Mouse (Mus musculus): Measurements from ENCODE around the gene Tspo2.

Gene Tspo2

DNA sequence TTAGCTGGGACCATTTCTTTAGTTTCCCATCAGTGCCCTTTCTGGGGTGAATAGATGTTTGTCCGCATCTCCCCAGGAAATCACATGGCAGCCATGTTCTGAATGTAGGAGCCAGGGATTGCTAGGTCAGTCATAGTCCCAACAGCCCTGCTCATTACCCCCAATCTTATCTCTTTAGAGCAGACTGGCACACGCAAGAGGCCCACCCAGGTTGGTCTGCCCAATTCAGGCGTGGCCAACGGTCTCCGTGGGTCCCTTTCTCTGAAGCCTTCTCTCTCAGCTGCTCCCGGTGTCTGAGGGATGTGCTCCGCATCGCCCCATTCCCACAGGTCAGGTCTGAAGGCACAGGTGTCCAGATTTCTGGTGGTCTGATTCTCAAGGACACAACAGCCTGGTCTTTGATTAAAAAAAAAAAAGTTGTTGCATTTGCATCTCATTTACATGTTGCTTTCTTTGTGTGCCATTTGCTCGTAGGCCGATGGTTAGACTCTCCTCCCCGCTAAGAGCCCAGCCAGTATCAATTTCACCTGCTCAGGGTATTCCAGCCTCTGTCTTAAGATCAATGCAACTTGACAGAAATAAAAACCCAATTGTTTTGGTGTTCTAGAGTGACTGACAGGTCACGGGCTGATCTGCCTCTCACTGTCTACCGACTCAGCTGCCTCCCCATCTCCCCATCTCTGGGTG is 513 bp downstream of the Tspo2 start:
- no peak for DNase-seq (ENCODE audit: low read depth, low spot score)

DNA sequence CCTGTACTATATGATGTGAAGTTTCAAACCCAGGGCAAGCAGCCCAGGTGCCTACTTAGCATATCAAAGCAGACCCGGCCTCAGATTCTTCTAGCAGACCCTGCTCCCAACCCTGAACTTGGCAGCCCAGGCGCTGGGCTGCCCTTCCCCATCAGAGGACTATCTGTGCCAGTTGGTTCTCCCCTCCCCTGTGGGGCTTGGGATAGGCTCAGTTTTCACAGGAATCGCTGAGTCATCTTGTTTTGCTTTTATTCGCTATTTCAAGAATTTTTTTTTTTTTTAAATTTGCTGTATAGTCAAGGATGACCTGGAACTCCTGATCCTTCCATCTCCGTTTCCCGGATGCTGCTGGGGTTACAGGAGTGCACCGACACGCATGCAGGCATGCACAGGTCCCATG is 3.6 kb downstream of the Tspo2 start:
- peak; percentile 27 for DNase-seq (ENCODE audit: low read depth, low spot score)

DNA sequence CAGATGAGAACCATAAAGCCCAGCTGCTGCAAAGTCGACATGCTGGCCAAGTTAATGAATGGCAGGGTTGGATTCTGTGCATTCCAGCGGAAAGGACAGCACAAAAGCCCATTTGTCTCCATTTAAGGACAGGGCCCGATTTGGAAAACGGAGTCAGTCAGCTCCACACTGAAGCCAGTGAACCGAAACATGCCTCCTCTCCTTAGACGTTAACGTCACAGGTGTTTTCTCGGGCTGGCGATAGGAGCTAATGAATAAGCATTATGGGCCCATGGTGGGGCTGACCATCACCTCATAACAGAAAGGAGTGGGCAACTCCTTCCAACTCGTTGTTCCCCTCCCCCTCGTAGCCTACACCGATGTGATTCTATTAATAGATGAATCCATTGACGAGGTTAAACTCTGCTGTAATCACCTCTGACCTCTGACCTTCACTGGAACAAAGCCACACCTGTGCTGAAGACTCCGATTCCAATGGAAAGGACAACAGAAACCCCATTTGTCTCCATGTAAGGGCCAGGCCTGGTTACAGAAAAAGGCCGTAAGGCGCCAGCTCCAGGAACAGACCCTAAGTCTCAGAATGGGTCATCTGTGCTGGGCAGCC is 7.7 kb downstream of the Tspo2 start:
- no peak for DNase-seq (ENCODE audit: low read depth, low spot score)

DNA sequence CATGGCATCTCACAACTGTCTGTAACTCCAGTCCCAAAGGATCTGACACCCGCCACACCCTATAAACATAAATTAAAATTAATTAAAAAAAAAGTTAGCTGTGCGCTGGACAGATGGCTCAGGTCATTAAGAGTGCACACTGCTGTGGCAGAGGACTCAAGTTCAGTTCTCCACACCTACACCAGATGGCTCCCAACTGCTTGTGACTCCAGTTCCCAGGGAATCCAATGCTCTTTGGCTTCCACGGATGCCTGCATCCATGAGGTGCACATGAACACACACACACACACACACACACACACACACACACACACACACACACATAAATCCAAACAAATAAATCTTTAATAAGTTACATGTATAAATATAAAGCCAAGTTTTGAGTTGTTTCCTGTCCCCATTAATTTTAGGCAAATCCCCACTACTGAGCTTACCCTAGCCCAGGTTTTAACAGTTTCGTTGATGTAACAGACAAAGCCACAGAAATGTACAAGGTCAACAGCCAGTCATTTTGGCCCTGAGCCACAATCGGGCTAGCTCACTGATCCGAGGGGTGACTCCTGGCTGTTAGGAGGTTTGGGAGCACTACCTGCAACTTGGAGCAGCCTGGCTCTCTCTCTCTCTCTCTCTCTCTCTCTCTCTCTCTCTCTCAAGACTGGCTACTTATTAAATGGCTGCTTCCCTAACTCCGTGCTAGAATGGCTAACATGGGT is 8.4 kb downstream of the Tspo2 start:
- DNase-seq (ENCODE audit: low read depth, low spot score) = peak; percentile 17

DNA sequence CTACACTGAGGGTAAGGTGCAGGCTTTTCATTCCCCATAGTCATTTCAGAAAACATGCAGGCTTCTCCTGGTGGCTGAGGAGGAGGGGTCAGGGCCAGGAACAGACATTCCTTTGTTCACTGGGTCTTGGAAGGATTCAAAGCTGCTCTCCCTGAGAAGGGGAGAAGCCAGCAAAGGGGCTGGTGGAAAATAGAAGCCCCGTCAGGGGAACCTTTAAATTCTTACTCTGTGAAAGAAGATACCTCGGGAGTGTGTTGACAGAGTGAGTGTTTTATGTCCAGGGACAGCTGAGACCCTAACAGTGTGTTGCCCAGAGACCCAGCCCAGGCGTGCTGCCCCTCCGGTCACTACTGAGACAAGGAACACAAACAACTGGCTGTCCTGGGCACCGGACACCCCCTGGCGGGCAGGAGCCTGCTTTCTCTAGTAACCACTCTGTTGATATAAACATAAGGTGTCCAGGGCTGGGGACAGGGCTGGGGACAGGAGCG is 13.9 kb downstream of the Tspo2 start:
- DNase-seq (ENCODE audit: low read depth, low spot score) = peak; percentile 10

DNA sequence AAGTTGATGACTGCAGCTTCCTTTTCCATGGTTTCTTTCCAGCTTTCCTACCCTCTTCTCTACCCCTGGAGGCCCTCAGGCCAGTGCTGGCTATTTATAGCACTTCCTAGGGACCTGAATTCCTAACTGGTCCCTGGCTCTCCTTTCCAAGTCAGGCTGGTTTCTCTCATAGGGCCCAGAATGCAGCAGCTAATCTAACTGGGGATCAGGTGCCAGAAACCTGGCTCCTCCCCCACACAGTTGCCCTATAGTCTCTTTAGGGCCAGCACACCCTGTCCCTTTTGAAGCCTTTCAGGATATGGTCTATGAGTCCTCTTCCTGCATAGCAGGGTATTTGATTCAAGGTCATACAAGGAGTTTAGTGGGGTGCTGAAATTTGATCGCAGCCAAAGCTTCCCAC is 14.8 kb downstream of the Tspo2 start:
- DNase-seq (ENCODE audit: low read depth, low spot score) = peak; percentile 19

DNA sequence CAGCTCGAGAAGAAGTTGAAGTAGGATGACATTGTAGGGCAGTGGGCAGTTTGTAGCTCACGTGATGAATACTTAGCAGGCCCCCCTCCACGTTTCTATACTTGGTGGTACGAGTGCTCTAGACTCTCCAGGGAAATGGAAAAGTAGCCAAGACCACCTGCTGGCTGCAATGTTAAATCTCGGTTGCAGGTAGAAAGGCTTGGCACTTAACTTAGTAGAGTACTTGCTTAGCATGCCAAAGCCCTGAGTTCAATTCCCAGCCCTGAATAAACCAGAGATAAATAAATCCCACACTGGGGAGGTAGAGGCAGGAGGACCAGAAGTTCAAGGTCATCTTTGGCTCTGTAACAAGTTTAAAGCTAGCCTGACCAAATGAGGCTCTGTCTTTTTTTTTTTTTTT is 16.8 kb downstream of the Tspo2 start:
- DNase-seq (ENCODE audit: low read depth, low spot score) = no peak

DNA sequence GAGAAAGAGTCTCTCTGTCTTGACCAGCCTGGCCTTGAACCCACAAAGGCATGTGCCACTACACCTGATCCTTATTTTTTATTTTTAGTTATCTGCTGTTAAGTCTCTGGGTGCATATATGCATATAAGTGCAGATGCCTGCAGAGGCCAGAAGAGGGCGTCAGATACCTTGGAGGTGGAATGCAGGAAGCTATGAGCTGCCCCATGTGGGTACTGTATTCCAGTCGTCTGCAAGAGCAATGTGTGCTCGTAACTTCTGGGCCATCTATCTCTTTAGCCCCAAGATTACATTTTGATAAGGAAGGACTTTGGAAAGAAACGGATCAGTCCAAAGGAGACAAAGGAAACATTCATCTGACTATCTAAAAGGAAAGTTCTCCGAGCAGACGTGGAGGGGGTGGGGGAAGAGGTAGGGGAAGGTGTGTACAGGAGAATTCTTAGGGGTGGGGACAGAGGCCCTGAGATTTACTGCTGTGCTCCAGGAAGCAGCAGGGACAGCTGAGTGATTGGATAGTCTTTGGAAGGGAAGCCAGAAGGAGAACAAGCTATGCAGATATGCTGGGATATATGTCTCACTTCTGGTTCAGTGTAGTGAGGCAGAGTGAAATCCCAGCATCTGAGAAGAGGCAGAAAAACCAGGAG is 17.5 kb downstream of the Tspo2 start:
- no peak for DNase-seq (ENCODE audit: low read depth, low spot score)

DNA sequence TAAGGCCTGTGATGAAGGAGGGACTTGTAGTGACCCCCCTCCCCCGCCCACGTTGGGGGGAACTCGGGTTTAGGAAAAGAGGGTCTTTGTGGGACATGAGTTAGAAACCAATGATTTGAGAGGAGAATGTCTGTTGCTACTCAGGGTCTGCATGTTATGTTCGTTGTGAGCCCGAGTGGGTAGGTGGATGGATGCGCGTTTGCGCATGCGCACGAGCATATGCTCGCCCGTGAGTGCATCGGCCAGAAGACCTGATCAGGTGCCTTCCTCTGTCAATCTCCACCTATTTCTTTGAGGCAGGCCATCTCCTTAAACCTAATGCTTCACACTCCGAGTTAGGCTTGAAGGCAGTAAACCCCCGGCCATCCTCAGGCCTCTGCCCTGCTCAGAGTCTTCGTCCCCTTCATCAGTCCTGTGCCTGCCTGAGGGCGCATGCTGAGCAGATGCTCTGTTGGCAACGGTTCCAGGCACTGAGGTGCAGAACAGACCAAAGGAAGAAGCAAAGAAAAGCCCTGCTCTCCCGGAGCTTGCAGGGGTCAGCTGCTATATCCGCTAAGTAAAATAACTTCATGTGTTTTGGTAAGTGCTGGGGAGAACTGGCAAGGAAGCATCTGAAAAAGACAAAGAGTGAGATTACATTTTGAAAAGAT is 18.2 kb downstream of the Tspo2 start:
- DNase-seq (ENCODE audit: low read depth, low spot score) = no peak

DNA sequence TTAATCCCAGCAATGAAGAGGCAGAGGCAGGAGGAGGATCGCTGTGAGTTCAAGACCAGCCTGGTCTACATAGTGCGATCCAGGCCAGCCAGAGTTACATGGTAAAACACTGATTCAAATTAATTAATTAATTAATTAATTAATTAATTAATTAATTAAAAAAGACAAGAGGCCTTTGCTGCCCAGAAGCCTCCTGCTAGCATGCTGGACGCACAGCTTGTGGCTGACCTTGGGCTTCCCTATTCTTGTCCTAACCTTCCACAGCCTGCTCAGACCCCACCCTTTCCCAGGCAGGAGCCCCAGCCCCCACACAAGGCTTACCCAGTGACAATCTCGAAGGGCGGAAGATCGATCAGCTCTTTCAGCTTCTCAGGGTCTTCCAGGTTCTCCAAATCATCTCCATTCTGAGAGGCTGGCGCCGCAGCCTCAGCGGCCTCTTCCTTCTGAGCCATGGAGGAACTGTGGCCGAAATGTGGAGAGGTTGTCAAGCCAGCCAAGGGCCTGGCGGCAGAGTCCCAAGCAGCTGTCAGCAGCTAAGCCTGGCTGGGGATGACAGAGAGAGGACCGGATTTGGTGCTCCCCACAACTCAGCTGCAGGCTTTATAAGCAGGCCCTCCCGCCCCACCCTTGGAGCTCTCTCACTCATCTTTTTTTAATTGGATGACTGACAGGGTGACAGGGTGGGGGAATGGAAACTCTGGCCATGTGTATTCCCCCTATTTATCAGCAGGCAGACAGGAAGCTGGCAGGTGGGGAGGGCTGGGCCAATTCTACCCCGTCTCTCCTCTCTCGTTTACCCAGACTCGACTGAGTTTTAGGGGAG is 19.0 kb downstream of the Tspo2 start, which contains the start of gene Apobec2:
TSS of gene Apobec2 (minus strand) at position 773 of the 823 bp plus-strand sequence.
- no peak for DNase-seq (ENCODE audit: low read depth, low spot score)

DNA sequence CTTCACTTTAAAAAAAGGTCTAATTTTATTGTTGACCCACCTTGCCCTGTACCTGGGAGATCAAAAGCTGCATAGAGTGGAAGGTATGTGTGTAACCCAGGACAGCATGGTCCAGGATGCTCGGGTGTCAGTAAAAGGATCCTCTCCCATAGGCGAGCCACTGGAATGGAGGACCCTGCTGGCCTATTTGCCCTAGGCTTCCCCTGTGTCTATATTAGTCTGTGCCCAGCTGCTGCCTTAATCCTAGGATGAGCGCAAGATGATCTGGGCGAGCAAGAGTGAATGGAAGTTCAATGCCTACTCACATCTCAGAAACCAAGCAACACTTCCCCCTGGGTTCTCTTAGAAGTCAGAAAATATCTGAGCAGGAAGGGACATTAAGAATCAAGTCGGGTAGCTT is 20.3 kb downstream of the Tspo2 start:
- no peak for DNase-seq (ENCODE audit: low read depth, low spot score)

DNA sequence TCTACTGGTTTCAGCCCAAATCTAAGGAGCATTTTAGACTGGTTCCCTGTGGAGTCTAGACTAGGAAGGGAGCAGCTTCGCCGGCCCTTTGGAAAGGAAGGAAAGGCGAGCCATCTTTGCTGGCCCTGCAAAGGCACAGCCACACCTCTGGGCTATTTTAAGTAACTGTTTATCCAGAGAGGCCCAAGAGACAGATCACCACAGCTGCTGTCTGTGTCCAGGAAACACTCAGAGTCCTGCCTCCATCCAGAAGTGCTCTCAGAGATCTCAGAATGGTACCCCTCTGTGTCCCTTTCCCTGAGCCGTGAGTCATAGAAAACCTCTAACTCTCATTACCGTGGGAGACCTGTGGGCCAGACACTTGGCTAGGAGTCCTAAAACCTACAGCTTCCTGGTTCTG is 20.9 kb downstream of the Tspo2 start:
- DNase-seq (ENCODE audit: low read depth, low spot score) = peak; percentile 63

DNA sequence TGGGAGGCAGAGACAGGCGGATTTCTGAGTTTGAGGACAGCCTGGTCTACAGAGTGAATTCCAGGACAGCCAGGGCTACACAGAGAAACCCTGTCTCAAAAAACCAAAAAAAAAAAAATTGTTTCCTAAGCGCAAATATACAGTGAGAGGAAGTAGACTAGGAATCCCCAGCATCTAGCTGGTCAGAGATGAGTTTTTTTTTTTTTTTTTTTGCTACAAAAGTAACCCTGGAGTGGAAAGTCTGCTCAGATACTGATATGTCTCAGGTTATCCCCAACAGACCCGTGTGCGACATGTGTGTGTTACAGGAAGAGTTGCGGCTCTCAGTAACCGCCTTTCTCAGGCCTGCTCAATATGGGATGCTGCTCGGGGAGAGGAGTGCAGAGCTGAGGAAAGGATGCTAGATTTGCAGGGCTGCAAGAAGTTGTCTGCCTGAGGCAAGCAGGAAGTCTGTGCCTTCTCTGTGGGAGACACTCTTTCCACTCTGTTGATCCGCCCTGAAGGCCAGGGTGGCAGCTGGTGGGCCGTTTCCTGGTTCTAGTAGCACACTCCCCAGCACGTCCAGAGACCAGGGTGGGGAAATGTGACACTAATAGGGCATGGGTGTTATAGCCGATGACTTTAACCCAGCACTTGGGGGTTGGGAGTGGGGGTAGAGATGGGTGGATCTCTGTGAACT is 23.3 kb downstream of the Tspo2 start:
- no peak for DNase-seq (ENCODE audit: low read depth, low spot score)

DNA sequence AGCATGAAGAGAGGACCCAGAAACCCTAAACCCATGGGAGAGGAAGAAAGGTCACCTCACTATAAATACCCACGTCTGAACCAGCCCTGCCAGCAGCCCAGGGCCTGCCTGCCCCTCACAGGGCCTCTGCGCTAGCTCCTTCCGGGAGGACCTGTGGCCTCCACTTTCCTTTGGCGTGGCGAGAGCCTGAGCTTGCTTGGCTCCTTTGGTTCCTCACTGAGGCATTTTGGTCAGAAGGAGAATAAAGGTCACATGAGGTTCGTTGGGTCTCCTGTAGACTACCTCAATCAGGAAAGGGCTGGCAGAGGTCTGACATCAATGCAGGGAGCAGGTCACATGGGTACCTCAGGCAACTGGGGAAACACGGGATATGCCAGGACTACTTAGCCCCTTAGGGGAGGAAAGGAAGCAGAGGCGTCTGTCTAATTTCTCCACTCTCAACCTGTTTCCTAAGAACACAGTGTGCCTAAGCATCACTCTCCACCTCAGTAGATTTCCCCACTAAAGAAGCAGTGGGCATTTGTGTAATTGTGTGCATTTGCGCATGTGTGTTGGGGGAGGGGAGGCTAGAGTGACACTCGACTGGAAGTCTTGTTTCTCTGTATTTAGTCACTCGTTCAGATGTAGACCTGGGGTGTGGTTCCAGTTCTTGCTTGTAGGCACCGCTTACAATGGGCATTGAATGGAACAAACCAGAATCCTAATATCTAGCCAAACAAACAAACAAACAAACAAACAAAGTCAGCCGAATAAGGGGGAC is 24.2 kb downstream of the Tspo2 start:
- no peak for DNase-seq (ENCODE audit: low read depth, low spot score)

DNA sequence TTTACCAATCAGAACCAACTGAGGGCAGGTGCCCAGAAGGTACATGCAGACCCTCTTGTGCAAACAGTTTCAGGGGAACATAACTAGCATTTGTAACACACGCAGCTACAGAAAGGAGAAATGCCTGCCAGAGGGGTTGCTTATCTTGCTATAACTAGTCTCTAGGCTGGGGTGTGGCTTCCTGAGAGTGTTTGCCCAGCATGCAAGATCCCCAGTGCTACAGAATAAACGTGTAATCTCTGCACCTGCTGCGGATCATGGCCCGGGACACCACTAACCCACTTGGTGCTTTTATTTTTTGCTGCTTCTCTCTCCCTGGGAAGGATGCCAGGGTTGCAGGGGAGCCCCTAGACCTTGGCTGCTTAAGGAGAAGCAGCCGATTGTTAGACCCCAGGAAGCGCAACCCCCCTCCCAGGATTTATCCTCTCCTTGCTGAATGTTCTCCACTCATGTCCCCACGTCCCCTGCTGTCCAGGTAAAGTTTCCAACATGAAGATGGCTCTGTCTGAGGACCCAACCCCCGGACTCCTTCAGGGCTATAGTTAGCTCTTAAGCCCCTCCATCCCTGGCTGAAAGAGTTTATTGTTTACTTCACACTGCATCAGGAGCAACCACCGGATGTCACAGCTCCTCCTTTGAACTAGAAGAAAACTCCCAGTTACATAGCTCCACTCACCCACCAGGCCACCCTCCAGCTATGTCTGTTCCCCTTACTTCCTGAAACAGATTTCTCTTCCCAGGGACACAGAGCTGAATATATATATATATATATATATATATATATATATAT is 25.3 kb downstream of the Tspo2 start:
- DNase-seq (ENCODE audit: low read depth, low spot score) = no peak

DNA sequence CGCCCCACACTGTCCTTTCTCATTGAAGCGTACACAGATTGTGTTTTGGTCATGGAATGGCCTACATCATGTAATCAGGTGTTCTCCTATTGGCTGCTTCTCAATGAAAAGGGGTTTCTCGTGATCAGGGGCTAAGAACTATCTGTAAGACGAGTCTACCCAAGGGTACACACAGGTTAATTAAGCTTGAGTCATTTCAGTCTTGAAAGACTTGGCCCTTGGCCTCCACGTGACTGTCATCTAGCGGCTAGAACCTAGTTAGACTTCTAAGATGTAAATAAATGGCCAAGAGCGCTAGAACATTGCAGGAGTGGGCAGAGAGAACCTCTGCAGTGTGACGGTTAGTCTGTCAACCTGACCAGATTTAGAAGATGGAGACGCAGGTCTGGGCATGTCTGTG is 27.1 kb downstream of the Tspo2 start:
- no peak for DNase-seq (ENCODE audit: low read depth, low spot score)

DNA sequence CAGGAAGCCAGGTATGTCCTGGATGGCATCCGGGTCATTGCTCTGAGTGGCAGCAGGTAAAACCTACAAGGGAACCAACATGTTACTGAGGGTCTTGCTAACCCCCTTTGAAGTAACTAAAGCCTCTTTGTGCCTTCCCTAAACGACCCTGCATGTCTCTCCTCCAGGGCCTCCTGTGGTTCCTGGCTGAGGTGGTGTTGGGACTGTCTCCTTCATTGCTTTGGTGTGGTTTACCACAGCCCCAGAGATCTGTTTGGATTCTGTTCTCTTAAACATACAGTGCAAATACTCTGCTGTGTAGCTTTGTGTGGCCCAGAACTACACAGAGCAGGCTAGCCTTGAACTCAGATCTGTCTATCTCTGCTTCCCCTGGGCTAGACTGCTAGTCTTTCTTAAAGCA is 31.8 kb downstream of the Tspo2 start:
- no peak for DNase-seq (ENCODE audit: low read depth, low spot score)

DNA sequence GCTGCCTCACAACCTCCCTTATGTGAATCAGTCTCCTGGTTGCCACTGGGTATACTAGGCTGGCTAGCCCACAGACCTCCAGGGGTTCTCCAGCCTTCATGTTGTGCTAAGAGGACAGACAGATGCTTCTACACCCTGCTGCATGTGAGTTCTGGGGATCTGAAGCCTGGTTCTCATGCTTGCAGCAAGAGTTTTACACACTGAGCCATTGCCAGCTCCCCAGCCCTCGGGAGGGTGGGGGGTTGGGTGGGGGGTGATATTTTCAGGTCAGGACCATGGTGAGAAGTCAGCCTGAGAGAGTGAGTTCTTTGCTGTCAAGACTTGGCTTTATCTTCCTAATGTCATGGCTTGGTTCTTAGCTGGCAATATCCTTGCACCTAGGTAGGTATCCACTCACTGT is 32.5 kb downstream of the Tspo2 start:
- no peak for DNase-seq (ENCODE audit: low read depth, low spot score)

DNA sequence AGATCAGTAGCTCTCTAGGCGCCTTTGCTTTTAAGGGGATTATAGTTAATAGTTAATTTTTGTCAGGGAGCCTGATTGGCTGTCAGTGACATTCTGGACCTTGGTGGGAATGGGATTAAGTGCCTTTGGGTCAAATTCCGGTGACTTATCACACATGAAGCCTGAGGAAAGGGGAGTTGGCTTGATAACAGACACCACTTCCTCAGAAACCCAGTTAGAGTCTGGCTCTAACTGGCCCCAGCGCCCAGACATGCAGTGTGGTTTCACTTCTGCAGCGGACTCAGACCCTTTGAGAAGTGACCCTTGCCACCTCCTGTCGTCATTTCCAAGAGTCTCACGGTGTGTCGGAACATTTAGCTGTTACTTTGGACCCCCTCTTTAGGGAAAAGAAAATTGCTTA is 33.1 kb downstream of the Tspo2 start:
- no peak for DNase-seq (ENCODE audit: low read depth, low spot score)

All from 3T3-L1 (cell line).